Mouse (Mus musculus): ENCODE measurements around the gene Srbd1. TPM values are rescaled to one million over a fixed set of nuclear protein-coding genes. Genes with fewer than 3 reads are reported as not detected.

The Srbd1 gene
- polyA plus RNA-seq, 1 experiment: 2.9 TPM

- TF ChIP-seq POLR2A (IDR thresholded peaks at IDR 0.05; ENCODE audit: borderline replicate concordance, extremely low read depth, low read depth, low read length) (no peak), CTCF (IDR thresholded peaks at IDR 0.05; ENCODE audit: insufficient read depth, low read length) (no peak)
- Histone ChIP-seq H3K4me3 (replicated peaks; ENCODE audit: extremely low read depth, low read depth, low read length) (peak overlapping the region; percentile 91), H3K4me1 (ENCODE audit: control insufficient read depth, insufficient read depth, low read length) (no peaks in the 10 kb centered on the region; the same call in 1 of the 2 replicates)
- DNase-seq: no peak
- WGBS: 20% methylated on average over 6 of the region's 6 CpGs
Observed at GRCm38 (mm10) chr17:86169092-86169491, 24.1 kb upstream of the Srbd1 start.

- Histone ChIP-seq H3K4me3 (replicated peaks; ENCODE audit: extremely low read depth, low read depth, low read length) (peak overlapping the region; percentile 91), H3K4me1 (ENCODE audit: control insufficient read depth, insufficient read depth, low read length) (no peaks in the 10 kb centered on the region; the same call in 1 of the 2 replicates)
- DNase-seq: peak; percentile 64
- under 1% methylated on average over 64 of the region's 64 CpGs for WGBS
- TF ChIP-seq POLR2A (IDR thresholded peaks at IDR 0.05; ENCODE audit: borderline replicate concordance, extremely low read depth, low read depth, low read length) (no peak), CTCF (IDR thresholded peaks at IDR 0.05; ENCODE audit: insufficient read depth, low read length) (no peak)
Observed at GRCm38 (mm10) chr17:86168231-86168981, 23.4 kb upstream of the Srbd1 start.

GRCm38 (mm10) chr17:86167320-86168230, 22.6 kb upstream of the Srbd1 start, which contains the start of gene Prkce:
Gene Prkce, plus strand, starts transcription at chr17:86167785.
- WGBS: under 1% methylated on average over 110 of the region's 115 CpGs
- TF ChIP-seq POLR2A (IDR thresholded peaks at IDR 0.05; ENCODE audit: borderline replicate concordance, extremely low read depth, low read depth, low read length) (peak; percentile 66), CTCF (IDR thresholded peaks at IDR 0.05; ENCODE audit: insufficient read depth, low read length) (peak; percentile 8; the same call in 1 of the 2 replicates)
- no peaks in the 10 kb centered on the region; the same call in 1 of the 2 replicates for H3K4me1 ChIP-seq (ENCODE audit: control insufficient read depth, insufficient read depth, low read length)
- H3K4me3 ChIP-seq (replicated peaks; ENCODE audit: extremely low read depth, low read depth, low read length): peak within 1 kb of the TSS; percentile 91
- DNase-seq: peak; percentile 82

- under 1% methylated on average over 46 of the region's 46 CpGs for WGBS
- Histone ChIP-seq H3K4me3 (replicated peaks; ENCODE audit: extremely low read depth, low read depth, low read length) (peak overlapping the region; percentile 91), H3K4me1 (ENCODE audit: control insufficient read depth, insufficient read depth, low read length) (no peaks in the 10 kb centered on the region; the same call in 1 of the 2 replicates)
- DNase-seq: peak; percentile 87
- TF ChIP-seq CTCF (IDR thresholded peaks at IDR 0.05; ENCODE audit: insufficient read depth, low read length) (no peak), POLR2A (IDR thresholded peaks at IDR 0.05; ENCODE audit: borderline replicate concordance, extremely low read depth, low read depth, low read length) (peak; percentile 63; the same call in 1 of the 2 replicates)
Observed at GRCm38 (mm10) chr17:86166567-86167319, 21.8 kb upstream of the Srbd1 start.

- whole genome bisulfite sequencing: 3% methylated on average over 19 of the region's 19 CpGs
- no peaks in the 10 kb centered on the region; the same call in 1 of the 2 replicates for H3K4me1 ChIP-seq (ENCODE audit: control insufficient read depth, insufficient read depth, low read length)
- H3K4me3 ChIP-seq (replicated peaks; ENCODE audit: extremely low read depth, low read depth, low read length): peak overlapping the region; percentile 91
- DNase-seq: no peak
- TF ChIP-seq POLR2A (IDR thresholded peaks at IDR 0.05; ENCODE audit: borderline replicate concordance, extremely low read depth, low read depth, low read length) (no peak), CTCF (IDR thresholded peaks at IDR 0.05; ENCODE audit: insufficient read depth, low read length) (no peak)
Observed at GRCm38 (mm10) chr17:86166051-86166566, 21.1 kb upstream of the Srbd1 start.

- no peaks in the 10 kb centered on the region for H3K4me1 ChIP-seq (ENCODE audit: control insufficient read depth, insufficient read depth, low read length)
- DNase-seq: no peak
- WGBS: 49% methylated on average over 7 of the region's 7 CpGs
- TF ChIP-seq CTCF (IDR thresholded peaks at IDR 0.05; ENCODE audit: insufficient read depth, low read length) (no peak), POLR2A (IDR thresholded peaks at IDR 0.05; ENCODE audit: borderline replicate concordance, extremely low read depth, low read depth, low read length) (no peak)
- H3K4me3 ChIP-seq (replicated peaks; ENCODE audit: extremely low read depth, low read depth, low read length): no peak overlapping the region
Observed at GRCm38 (mm10) chr17:86164416-86164815, 19.4 kb upstream of the Srbd1 start.

GRCm38 (mm10) chr17:86162672-86163071, 17.7 kb upstream of the Srbd1 start:
- TF ChIP-seq CTCF (IDR thresholded peaks at IDR 0.05; ENCODE audit: insufficient read depth, low read length) (no peak), POLR2A (IDR thresholded peaks at IDR 0.05; ENCODE audit: borderline replicate concordance, extremely low read depth, low read depth, low read length) (no peak)
- WGBS: 80% methylated on average over 15 of the region's 15 CpGs
- Histone ChIP-seq H3K4me1 (ENCODE audit: control insufficient read depth, insufficient read depth, low read length) (no peaks in the 10 kb centered on the region), H3K4me3 (replicated peaks; ENCODE audit: extremely low read depth, low read depth, low read length) (no peak overlapping the region)
- DNase-seq: no peak

- no peak for DNase-seq
- Histone ChIP-seq H3K4me1 (ENCODE audit: control insufficient read depth, insufficient read depth, low read length) (peaks cover 2% of the 10 kb centered on the region; the same call in 1 of the 2 replicates), H3K4me3 (replicated peaks; ENCODE audit: extremely low read depth, low read depth, low read length) (no peak overlapping the region)
- WGBS: 49% methylated on average over 6 of the region's 6 CpGs
- TF ChIP-seq CTCF (IDR thresholded peaks at IDR 0.05; ENCODE audit: insufficient read depth, low read length) (no peak), POLR2A (IDR thresholded peaks at IDR 0.05; ENCODE audit: borderline replicate concordance, extremely low read depth, low read depth, low read length) (no peak)
Observed at GRCm38 (mm10) chr17:86156999-86157398, 12.0 kb upstream of the Srbd1 start.
